ENCODE assay signal across 8 mouse cellular contexts in the genomic region with DNA sequence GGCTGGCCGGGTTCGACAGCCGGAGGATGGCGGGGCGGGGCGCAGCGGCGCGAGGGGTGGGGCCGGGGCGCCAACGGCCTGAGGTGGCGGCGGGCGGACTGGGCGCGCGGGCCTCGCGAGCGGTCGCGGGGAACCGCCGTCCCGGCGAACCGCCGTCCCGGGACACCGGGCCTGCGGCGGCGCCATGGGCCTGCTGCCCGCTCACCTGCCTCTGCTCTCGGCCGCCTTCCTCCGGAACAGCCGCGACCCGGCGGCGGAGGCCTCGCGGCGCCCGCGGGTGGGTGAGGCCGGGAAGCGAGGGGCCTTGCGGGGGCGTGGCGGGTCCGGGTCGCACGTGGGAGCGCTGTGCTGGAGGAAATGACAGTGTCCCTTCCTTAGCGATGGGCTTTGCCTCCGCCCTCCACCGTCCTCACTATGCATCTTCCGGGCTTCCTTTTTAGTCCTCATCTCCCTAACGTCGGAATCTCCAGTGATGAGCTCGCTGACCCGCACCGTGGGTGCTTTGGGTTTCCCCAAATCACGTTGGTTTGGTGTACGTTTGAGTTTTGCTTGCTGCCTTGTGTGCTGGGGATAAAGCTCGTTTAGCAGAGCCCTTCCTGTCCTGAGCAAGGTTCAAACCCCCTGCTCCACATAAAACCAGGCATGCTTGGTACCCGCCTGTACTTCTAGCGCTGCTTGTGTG. TPM values are rescaled to one million over a fixed set of nuclear protein-coding genes. Genes with fewer than 3 reads are reported as not detected.
A peak's percentile ranks its signal among the peaks of the same experiment; 100 is the strongest.
DNase-seq lines count a peak whose midpoint lies in the region; ATAC-seq and TF ChIP-seq lines count a peak whose summit lies in the region.

No protein-coding gene starts in this region.

- TF ChIP-seq EP300 in stomach, postnatal 0 days (optimal IDR thresholded peaks at IDR 0.05) = no peak

- no peaks in the 10 kb centered on the region for H3K27me3 ChIP-seq in forebrain, embryonic 11.5 days (ENCODE audit: control insufficient read depth, insufficient read depth, low read length)
- H3K27me3 ChIP-seq in hindbrain, embryonic 13.5 days = peaks cover 13% of the 10 kb centered on the region; the same call in 1 of the 2 replicates
- H3K27me3 ChIP-seq in limb, embryonic 15.5 days = no peaks in the 10 kb centered on the region
- no peaks in the 10 kb centered on the region; the same call in 1 of the 2 replicates for H3K27me3 ChIP-seq in midbrain, embryonic 12.5 days
- H3K27me3 ChIP-seq in stomach, postnatal 0 days (ENCODE audit: control insufficient read depth, insufficient read depth, low read length) = no peaks in the 10 kb centered on the region

- peak overlapping the region; percentile 82 for H3K4me2 ChIP-seq in forebrain, embryonic 11.5 days (ENCODE audit: low read depth, low read length, severe bottlenecking)
- H3K4me2 ChIP-seq in hindbrain, embryonic 13.5 days = peak overlapping the region; percentile 97
- peak overlapping the region; percentile 73 for H3K4me2 ChIP-seq in limb, embryonic 15.5 days
- H3K4me2 ChIP-seq in midbrain, embryonic 12.5 days (replicated peaks) = peak overlapping the region; percentile 95
- peak overlapping the region; percentile 83 for H3K4me2 ChIP-seq in stomach, postnatal 0 days (replicated peaks; ENCODE audit: low read depth)

- H3K9ac ChIP-seq in forebrain, embryonic 11.5 days (ENCODE audit: low read length) = peak overlapping the region; percentile 82
- H3K9ac ChIP-seq in hindbrain, embryonic 13.5 days = peak overlapping the region; percentile 91
- peak overlapping the region; percentile 80 for H3K9ac ChIP-seq in limb, embryonic 15.5 days
- H3K9ac ChIP-seq in midbrain, embryonic 12.5 days (replicated peaks) = peak overlapping the region; percentile 95
- H3K9ac ChIP-seq in stomach, postnatal 0 days (ENCODE audit: low read length) = peak overlapping the region; percentile 86

- DNase-seq in adrenal gland, postnatal 10 days = peak; percentile 62
- no peak for DNase-seq in adrenal gland, adult (ENCODE audit: inconsistent age in 2 of 2, low spot score in 1 of 2)
- peak; percentile 58 for DNase-seq in MN1 (ENCODE audit: low spot score)
- DNase-seq in forebrain, embryonic 11.5 days (ENCODE audit: low spot score) = no peak
- DNase-seq in stomach, postnatal 0 days (ENCODE audit: low spot score) = no peak

- H3K27ac ChIP-seq in forebrain, embryonic 11.5 days (ENCODE audit: low read depth, low read length) = peak overlapping the region; percentile 75; the same call in 1 of the 2 replicates
- H3K27ac ChIP-seq in hindbrain, embryonic 13.5 days = peak overlapping the region; percentile 83
- H3K27ac ChIP-seq in limb, embryonic 15.5 days = peak overlapping the region; percentile 79
- peak overlapping the region; percentile 83 for H3K27ac ChIP-seq in midbrain, embryonic 12.5 days (replicated peaks)
- peak overlapping the region; percentile 86 for H3K27ac ChIP-seq in stomach, postnatal 0 days (replicated peaks)

- H3K4me1 ChIP-seq in forebrain, embryonic 11.5 days (replicated peaks; ENCODE audit: control insufficient read depth, insufficient read depth, low read length) = peaks cover 6% of the 10 kb centered on the region
- H3K4me1 ChIP-seq in hindbrain, embryonic 13.5 days (replicated peaks) = peaks cover 15% of the 10 kb centered on the region
- H3K4me1 ChIP-seq in limb, embryonic 15.5 days = peaks cover 11% of the 10 kb centered on the region
- peaks cover 20% of the 10 kb centered on the region for H3K4me1 ChIP-seq in midbrain, embryonic 12.5 days
- peaks cover 4% of the 10 kb centered on the region; the same call in 1 of the 2 replicates for H3K4me1 ChIP-seq in stomach, postnatal 0 days (replicated peaks; ENCODE audit: control insufficient read depth, insufficient read depth)

- no peaks in the 10 kb centered on the region for H3K36me3 ChIP-seq in forebrain, embryonic 11.5 days (ENCODE audit: control insufficient read depth, insufficient read depth, low read length)
- H3K36me3 ChIP-seq in hindbrain, embryonic 13.5 days = no peaks in the 10 kb centered on the region
- H3K36me3 ChIP-seq in limb, embryonic 15.5 days = 0 out of 2 replicates have a peak, but pooled peaks cover 6% of the 10 kb centered on the region
- no peaks in the 10 kb centered on the region for H3K36me3 ChIP-seq in midbrain, embryonic 12.5 days
- no peaks in the 10 kb centered on the region for H3K36me3 ChIP-seq in stomach, postnatal 0 days (ENCODE audit: control insufficient read depth, insufficient read depth, low read length)

- ATAC-seq in forebrain, embryonic 11.5 days (replicated peaks; ENCODE audit: low FRiP score) = peak; percentile 66
- peak; percentile 70 for ATAC-seq in hindbrain, embryonic 13.5 days (ENCODE audit: low FRiP score)
- ATAC-seq in limb, embryonic 15.5 days (ENCODE audit: insufficient number of reproducible peaks, low FRiP score, low TSS enrichment, low read depth) = peak; percentile 55
- ATAC-seq in midbrain, embryonic 12.5 days (ENCODE audit: low FRiP score, low read depth) = peak; percentile 2
- peak; percentile 80 for ATAC-seq in stomach, postnatal 0 days (ENCODE audit: low FRiP score, low TSS enrichment)

- TF ChIP-seq CTCF in stomach, postnatal 0 days (IDR thresholded peaks at IDR 0.05; ENCODE audit: low read depth) = no peak

- H3K9me3 ChIP-seq in forebrain, embryonic 11.5 days (ENCODE audit: control insufficient read depth, low read length) = no peaks in the 10 kb centered on the region
- H3K9me3 ChIP-seq in hindbrain, embryonic 13.5 days = no peaks in the 10 kb centered on the region
- H3K9me3 ChIP-seq in limb, embryonic 15.5 days = no peaks in the 10 kb centered on the region
- peaks cover 4% of the 10 kb centered on the region; the same call in 1 of the 2 replicates for H3K9me3 ChIP-seq in midbrain, embryonic 12.5 days
- no peaks in the 10 kb centered on the region for H3K9me3 ChIP-seq in stomach, postnatal 0 days (ENCODE audit: control insufficient read depth, low read length)

- 2% methylated on average over 28 of the region's 71 CpGs for WGBS in forebrain, embryonic 11.5 days
- 1% methylated on average over 46 of the region's 71 CpGs for WGBS in hindbrain, embryonic 13.5 days
- WGBS in limb, embryonic 15.5 days = 1% methylated on average over 71 of the region's 71 CpGs
- under 1% methylated on average over 68 of the region's 71 CpGs for WGBS in midbrain, embryonic 12.5 days
- under 1% methylated on average over 34 of the region's 71 CpGs for WGBS in stomach, postnatal 0 days

- peak overlapping the region; percentile 95 for H3K4me3 ChIP-seq in forebrain, embryonic 11.5 days (ENCODE audit: low read depth, low read length)
- H3K4me3 ChIP-seq in hindbrain, embryonic 13.5 days = peak overlapping the region; percentile 97
- peak overlapping the region; percentile 92 for H3K4me3 ChIP-seq in limb, embryonic 15.5 days
- H3K4me3 ChIP-seq in midbrain, embryonic 12.5 days = peak overlapping the region; percentile 100
- peak overlapping the region; percentile 94 for H3K4me3 ChIP-seq in stomach, postnatal 0 days (ENCODE audit: low read depth, low read length)

RNA-seq across cellular contexts. Expression of a gene that starts 0.5 kb away (rescaled TPM):
- 10 to 100 TPM; 35.6 to 48.6 TPM for total RNA-seq in adrenal gland, postnatal 10 days (2021)
- 60.7 and 67.0 TPM in 2 replicates for polyA plus RNA-seq in forebrain, embryonic 11.5 days (2014; fragmentation: Nextera tagmentation; extraction: Ambion mirVana)
- 63.2 and 65.3 TPM in 2 replicates for polyA plus RNA-seq in hindbrain, embryonic 13.5 days (2015; fragmentation: Nextera tagmentation; extraction: Ambion mirVana)
- polyA plus RNA-seq in limb, embryonic 15.5 days (2015; fragmentation: Nextera tagmentation; extraction: Ambion mirVana) = 48.5 and 48.9 TPM in 2 replicates
- polyA plus RNA-seq in midbrain, embryonic 12.5 days (2016; fragmentation: Nextera tagmentation; extraction: Ambion mirVana) = 77.0 and 78.1 TPM in 2 replicates
- polyA plus RNA-seq in stomach, postnatal 0 days (2015; fragmentation: Nextera tagmentation; extraction: Ambion mirVana) = 16.2 and 17.2 TPM in 2 replicates

RNA-seq across cellular contexts. Expression of a gene that starts 42.2 kb away (rescaled TPM):
- total RNA-seq in adrenal gland, postnatal 10 days (2021) = 10 to 100 TPM; 18.9 to 25.7 TPM
- polyA plus RNA-seq in forebrain, embryonic 11.5 days (2014; fragmentation: Nextera tagmentation; extraction: Ambion mirVana) = 19.3 and 25.7 TPM in 2 replicates
- 26.0 and 27.9 TPM in 2 replicates for polyA plus RNA-seq in hindbrain, embryonic 13.5 days (2015; fragmentation: Nextera tagmentation; extraction: Ambion mirVana)
- polyA plus RNA-seq in limb, embryonic 15.5 days (2015; fragmentation: Nextera tagmentation; extraction: Ambion mirVana) = 35.5 and 35.8 TPM in 2 replicates
- polyA plus RNA-seq in midbrain, embryonic 12.5 days (2016; fragmentation: Nextera tagmentation; extraction: Ambion mirVana) = 21.3 and 23.3 TPM in 2 replicates
- polyA plus RNA-seq in stomach, postnatal 0 days (2015; fragmentation: Nextera tagmentation; extraction: Ambion mirVana) = 17.8 and 18.8 TPM in 2 replicates

RNA-seq across cellular contexts. Expression of a gene that starts 42.2 kb away (rescaled TPM):
- total RNA-seq in adrenal gland, postnatal 10 days (2021) = under 1 TPM; 0.21 to 0.33 TPM
- 0.11 and 0.33 TPM in 2 replicates for polyA plus RNA-seq in forebrain, embryonic 11.5 days (2014; fragmentation: Nextera tagmentation; extraction: Ambion mirVana)
- 0.65 and 1.2 TPM in 2 replicates for polyA plus RNA-seq in hindbrain, embryonic 13.5 days (2015; fragmentation: Nextera tagmentation; extraction: Ambion mirVana)
- 0.09 and 0.13 TPM in 2 replicates for polyA plus RNA-seq in limb, embryonic 15.5 days (2015; fragmentation: Nextera tagmentation; extraction: Ambion mirVana)
- polyA plus RNA-seq in midbrain, embryonic 12.5 days (2016; fragmentation: Nextera tagmentation; extraction: Ambion mirVana) = 0.22 and 0.43 TPM in 2 replicates
- polyA plus RNA-seq in stomach, postnatal 0 days (2015; fragmentation: Nextera tagmentation; extraction: Ambion mirVana) = 0.04 TPM in 2 replicates

Comparison
In these comparisons a context has a peak if more than half of its experiments do, and no peak if none do; other contexts are left out.
1. DNase-seq: peak in adrenal gland, postnatal 10 days (single experiment) and MN1 (single experiment); none in adrenal gland, adult (0 of 2), forebrain, embryonic 11.5 days (single experiment) and stomach, postnatal 0 days (single experiment).
2. ATAC-seq: peak in every context shown above with its lines; median percentile 80 in stomach, postnatal 0 days; 70 in hindbrain, embryonic 13.5 days; 66 in forebrain, embryonic 11.5 days; 55 in limb, embryonic 15.5 days; 2 in midbrain, embryonic 12.5 days.
3. Peak in every context shown above with its lines, with median percentiles within 50 percentile points of each other: H3K27ac ChIP-seq, H3K4me2 ChIP-seq, H3K4me3 ChIP-seq and H3K9ac ChIP-seq.